Comparison of ENCODE assay signal across 8 mouse cellular contexts in genomic region chr13:60177106-60177796, GRCm38 (mm10). TPM values are rescaled to one million over a fixed set of nuclear protein-coding genes. Genes with fewer than 3 reads are reported as not detected.
A peak's percentile ranks its signal among the peaks of the same experiment; 100 is the strongest.
DNase-seq lines count a peak whose midpoint lies in the region; ATAC-seq lines count a peak whose summit lies in the region.

Gene Gas1, minus strand, starts transcription at chr13:60177365.

- H3K9ac ChIP-seq in forebrain, embryonic 13.5 days = peak within 1 kb of the TSS; percentile 97
- H3K9ac ChIP-seq in heart, embryonic 15.5 days = peak within 1 kb of the TSS; percentile 95
- peak within 1 kb of the TSS; percentile 62 for H3K9ac ChIP-seq in liver, embryonic 12.5 days
- peak within 1 kb of the TSS; percentile 90 for H3K9ac ChIP-seq in neural tube, embryonic 13.5 days

- peaks cover 44% of the 10 kb centered on the region for H3K4me1 ChIP-seq in forebrain, embryonic 13.5 days
- H3K4me1 ChIP-seq in heart, embryonic 15.5 days (replicated peaks) = peaks cover 25% of the 10 kb centered on the region
- H3K4me1 ChIP-seq in liver, embryonic 12.5 days = peaks cover 14% of the 10 kb centered on the region; the same call in 1 of the 2 replicates
- peaks cover 45% of the 10 kb centered on the region for H3K4me1 ChIP-seq in neural tube, embryonic 13.5 days (replicated peaks)

- peaks cover 5% of the 10 kb centered on the region; the same call in 1 of the 2 replicates for H3K27me3 ChIP-seq in forebrain, embryonic 13.5 days
- no peaks in the 10 kb centered on the region for H3K27me3 ChIP-seq in heart, embryonic 15.5 days
- H3K27me3 ChIP-seq in liver, embryonic 12.5 days (replicated peaks) = peaks cover 71% of the 10 kb centered on the region
- 0 out of 2 replicates have a peak, but pooled peaks cover 3% of the 10 kb centered on the region for H3K27me3 ChIP-seq in neural tube, embryonic 13.5 days

- no peaks in the 10 kb centered on the region for H3K9me3 ChIP-seq in forebrain, embryonic 13.5 days (replicated peaks)
- H3K9me3 ChIP-seq in heart, embryonic 15.5 days (replicated peaks) = no peaks in the 10 kb centered on the region
- no peaks in the 10 kb centered on the region for H3K9me3 ChIP-seq in liver, embryonic 12.5 days (replicated peaks)
- no peaks in the 10 kb centered on the region for H3K9me3 ChIP-seq in neural tube, embryonic 13.5 days

- ATAC-seq in cerebellum, adult (ENCODE audit: insufficient number of reproducible peaks, low FRiP score, low TSS enrichment) = peak; percentile 51; the same call in 1 of the 2 replicates
- peak; percentile 89 for ATAC-seq in forebrain, embryonic 13.5 days
- ATAC-seq in heart, embryonic 15.5 days (replicated peaks; ENCODE audit: insufficient number of reproducible peaks, insufficient read depth, low FRiP score, low read depth) = peak; percentile 91
- peak; percentile 76 for ATAC-seq in liver, embryonic 12.5 days
- ATAC-seq in neural tube, embryonic 13.5 days (ENCODE audit: low read depth) = peak; percentile 87

- H3K36me3 ChIP-seq in forebrain, embryonic 13.5 days (ENCODE audit: poor library complexity, severe bottlenecking) = 0 out of 2 replicates have a peak, but pooled peaks cover 8% of the 10 kb centered on the region
- no peaks in the 10 kb centered on the region for H3K36me3 ChIP-seq in heart, embryonic 15.5 days
- H3K36me3 ChIP-seq in liver, embryonic 12.5 days = no peaks in the 10 kb centered on the region
- H3K36me3 ChIP-seq in neural tube, embryonic 13.5 days = no peaks in the 10 kb centered on the region

- H3K4me3 ChIP-seq in forebrain, embryonic 13.5 days = peak within 1 kb of the TSS; percentile 87
- peak within 1 kb of the TSS; percentile 83 for H3K4me3 ChIP-seq in heart, embryonic 15.5 days
- peak within 1 kb of the TSS; percentile 59 for H3K4me3 ChIP-seq in liver, embryonic 12.5 days
- peak within 1 kb of the TSS; percentile 83 for H3K4me3 ChIP-seq in neural tube, embryonic 13.5 days

- 1% methylated on average over 58 of the region's 59 CpGs for WGBS in forebrain, embryonic 13.5 days
- under 1% methylated on average over 59 of the region's 59 CpGs for WGBS in heart, embryonic 15.5 days
- WGBS in liver, embryonic 12.5 days (ENCODE audit: insufficient replicate concordance) = under 1% methylated on average over 55 of the region's 59 CpGs
- under 1% methylated on average over 44 of the region's 59 CpGs for WGBS in neural tube, embryonic 13.5 days

- peak within 1 kb of the TSS; percentile 99 for H3K27ac ChIP-seq in forebrain, embryonic 13.5 days
- H3K27ac ChIP-seq in heart, embryonic 15.5 days = peak within 1 kb of the TSS; percentile 98
- H3K27ac ChIP-seq in liver, embryonic 12.5 days = peak within 1 kb of the TSS; percentile 78
- peak within 1 kb of the TSS; percentile 97 for H3K27ac ChIP-seq in neural tube, embryonic 13.5 days (replicated peaks)

- DNase-seq in ES-CJ7 (ENCODE audit: low read depth, low spot score) = peak; percentile 95
- peak; percentile 95 for DNase-seq in kidney, postnatal 14 days
- peak; percentile 8 for DNase-seq in thymus, postnatal 14 days

- H3K4me2 ChIP-seq in forebrain, embryonic 13.5 days = peak within 1 kb of the TSS; percentile 89
- peak within 1 kb of the TSS; percentile 88 for H3K4me2 ChIP-seq in heart, embryonic 15.5 days
- peak within 1 kb of the TSS; percentile 74 for H3K4me2 ChIP-seq in liver, embryonic 12.5 days
- H3K4me2 ChIP-seq in neural tube, embryonic 13.5 days = peak within 1 kb of the TSS; percentile 83

RNA-seq across cellular contexts. Expression of gene Gas1, which starts in this region (rescaled TPM):
- polyA plus RNA-seq in forebrain, embryonic 13.5 days (2015; fragmentation: Nextera tagmentation; extraction: Ambion mirVana) = 47.8 and 51.6 TPM in 2 replicates
- polyA plus RNA-seq in heart, embryonic 15.5 days (2015; fragmentation: Nextera tagmentation; extraction: Ambion mirVana) = 37.2 and 47.7 TPM in 2 replicates
- polyA plus RNA-seq in liver, embryonic 12.5 days (2016; fragmentation: Nextera tagmentation; extraction: Ambion mirVana) = 11.9 and 16.3 TPM in 2 replicates
- polyA plus RNA-seq in neural tube, embryonic 13.5 days (2015; fragmentation: Nextera tagmentation; extraction: Ambion mirVana) = 19.3 and 29.9 TPM in 2 replicates

Comparison
In these comparisons a context has a peak if more than half of its experiments do, and no peak if none do; other contexts are left out.
1. Peak in every context shown above with its lines: DNase-seq, ATAC-seq, H3K4me3 ChIP-seq and H3K27ac ChIP-seq.
2. DNase-seq: peak in every context shown above with its lines; median percentile 95 in ES-CJ7; 95 in kidney, postnatal 14 days; 8 in thymus, postnatal 14 days.